Mouse (Mus musculus) heart, postnatal 0 days (tissue): ENCODE results near the gene Cttnbp2.

Source experiments
- CTCF ChIP-seq: IDR thresholded peaks from 2 replicates; pipeline ENCODE4 v1.5.1; 2016; ENCODE audit warnings: antibody characterized with exemption, control low read depth, low read depth
- EP300 ChIP-seq: IDR thresholded peaks from 2 replicates; pipeline ENCODE4 v1.6.1; 2016; ENCODE audit warnings: antibody characterized with exemption, low read depth

GRCm38 (mm10) chr6:18467777-18468176, 46.9 kb downstream of the Cttnbp2 start:
- no peak for TF ChIP-seq CTCF
- TF ChIP-seq EP300, result no peak
